Mouse (Mus musculus): ENCODE data around the gene Fgr. TPM values are rescaled to one million over a fixed set of nuclear protein-coding genes. Genes with fewer than 3 reads are reported as not detected.
A peak's percentile ranks its signal among the peaks of the same experiment; 100 is the strongest.

The Fgr gene
- total RNA-seq, 2 experiments from 2014 or later = 0.09 to 0.14 TPM

DNA sequence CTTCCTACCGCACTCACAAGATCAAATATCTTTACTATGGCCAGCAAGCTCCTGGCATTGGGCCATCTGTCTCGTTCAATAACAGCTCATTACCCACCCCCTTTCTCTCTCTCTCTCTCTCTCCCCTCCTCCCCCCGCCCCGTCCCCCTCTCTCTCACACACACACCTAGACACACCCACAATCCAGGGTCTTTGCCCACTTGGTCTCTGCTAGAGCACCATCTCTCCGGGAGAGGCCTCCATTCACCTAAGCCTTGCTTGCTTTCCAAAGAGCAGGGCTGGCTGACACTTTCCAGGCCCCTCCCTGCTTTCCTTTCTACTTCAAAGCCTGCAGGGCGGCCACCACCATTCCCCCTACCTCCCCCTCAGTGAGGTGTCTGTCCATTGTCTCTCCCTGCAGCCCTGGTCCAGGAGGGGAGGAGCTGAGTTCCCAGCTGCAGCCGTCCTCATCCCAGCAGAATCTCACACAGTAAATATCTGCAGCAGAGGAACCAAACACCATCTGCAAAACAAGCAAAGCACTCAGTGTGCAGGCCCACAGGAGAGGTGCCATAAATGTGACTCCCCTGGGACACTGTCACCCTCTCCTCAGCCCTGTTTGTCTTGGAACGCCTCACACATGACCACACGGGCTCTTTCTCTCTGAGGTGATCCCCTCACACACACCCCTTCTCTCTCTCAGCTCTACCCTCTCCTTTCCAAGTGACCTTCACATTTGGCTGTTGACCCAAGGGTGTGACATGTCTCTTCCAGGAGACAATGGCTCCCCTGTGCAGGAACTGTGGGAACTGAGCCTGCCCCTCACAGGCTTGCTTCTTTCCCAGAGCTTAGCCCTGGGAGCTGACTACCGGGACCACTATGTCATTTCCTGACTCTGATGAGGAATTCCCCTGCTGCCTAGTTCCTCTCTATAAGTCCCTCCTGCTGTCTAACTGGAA, 14.9 kb upstream of the Fgr start:
- peak; percentile 38 for DNase-seq (ENCODE audit: low spot score)

DNA sequence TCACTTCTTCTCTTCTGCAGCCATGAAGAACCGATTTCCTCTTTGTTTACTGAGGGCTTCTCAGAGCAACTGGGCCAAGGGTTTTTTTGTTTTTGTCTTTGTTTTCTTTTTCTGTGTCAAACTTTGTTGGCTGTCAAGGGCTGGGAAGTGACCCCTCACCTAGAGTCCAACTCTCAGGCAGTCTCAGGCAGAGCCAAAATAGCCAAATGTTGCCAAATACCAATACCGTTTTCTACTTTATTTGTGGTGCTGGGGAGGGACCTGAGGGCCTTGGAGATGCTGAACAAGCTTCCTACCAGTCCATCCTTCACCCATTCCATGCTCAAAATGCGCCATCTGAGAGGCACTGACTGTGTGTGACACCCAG, 14.2 kb upstream of the Fgr start:
- DNase-seq (ENCODE audit: low spot score) = no peak

DNA sequence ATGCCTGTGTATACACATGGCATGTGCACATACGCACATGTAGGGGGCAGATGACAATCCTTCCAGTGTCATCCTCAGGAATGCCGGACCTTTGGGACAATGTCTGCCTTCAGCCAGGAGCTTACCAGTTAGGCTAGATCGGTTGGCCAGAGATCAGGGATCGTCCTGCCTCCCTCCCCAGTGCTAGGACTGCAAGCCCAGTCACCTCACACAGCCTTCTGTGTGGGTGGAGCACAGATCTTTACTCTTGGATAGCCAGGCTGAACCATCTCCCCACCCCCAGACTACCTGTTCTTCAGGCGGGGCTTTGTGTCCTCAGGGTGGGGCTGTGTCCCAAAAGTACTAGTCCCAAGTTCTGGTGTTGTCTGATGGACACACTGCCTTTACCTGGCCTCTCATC, 13.6 kb upstream of the Fgr start:
- DNase-seq (ENCODE audit: low spot score) = no peak

DNA sequence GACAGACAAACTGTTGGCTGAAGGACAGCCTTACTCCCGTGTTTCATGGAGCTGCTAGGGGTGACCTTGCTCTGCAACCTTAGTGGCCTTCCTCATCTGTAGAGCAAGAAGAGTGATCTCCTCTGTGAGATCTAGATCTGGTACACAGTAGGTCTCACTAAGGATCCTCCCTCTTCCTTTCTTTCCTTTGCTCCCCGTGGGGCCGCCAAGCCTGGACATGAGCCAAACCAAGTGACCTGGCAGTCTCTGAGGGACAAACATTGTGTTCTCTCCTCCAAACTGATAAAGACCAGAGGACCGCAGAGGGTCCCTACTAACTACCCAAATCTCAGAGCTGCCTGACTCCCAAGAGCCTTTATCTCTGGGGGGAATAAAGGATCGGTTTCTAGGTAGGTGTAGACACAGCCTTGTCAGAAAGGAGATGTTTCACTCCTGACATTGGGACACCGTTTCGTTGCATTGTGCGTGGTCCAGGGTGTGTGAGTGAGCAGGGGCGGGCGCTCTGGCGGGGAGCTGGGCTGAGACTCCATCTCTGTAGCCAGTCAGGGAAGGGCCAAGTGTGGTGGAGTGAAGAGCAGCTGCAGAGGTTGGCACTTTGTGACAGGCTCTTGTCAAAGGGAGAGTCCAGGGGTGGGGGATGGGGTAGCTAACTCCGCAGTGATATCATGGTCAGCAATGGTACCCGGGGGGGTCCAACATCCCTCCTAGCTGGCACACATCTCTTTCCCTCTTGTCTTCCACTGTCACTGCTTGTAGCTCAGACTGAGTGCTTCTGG, 12.8 kb upstream of the Fgr start:
- peak; percentile 27 for DNase-seq (ENCODE audit: low spot score)

DNA sequence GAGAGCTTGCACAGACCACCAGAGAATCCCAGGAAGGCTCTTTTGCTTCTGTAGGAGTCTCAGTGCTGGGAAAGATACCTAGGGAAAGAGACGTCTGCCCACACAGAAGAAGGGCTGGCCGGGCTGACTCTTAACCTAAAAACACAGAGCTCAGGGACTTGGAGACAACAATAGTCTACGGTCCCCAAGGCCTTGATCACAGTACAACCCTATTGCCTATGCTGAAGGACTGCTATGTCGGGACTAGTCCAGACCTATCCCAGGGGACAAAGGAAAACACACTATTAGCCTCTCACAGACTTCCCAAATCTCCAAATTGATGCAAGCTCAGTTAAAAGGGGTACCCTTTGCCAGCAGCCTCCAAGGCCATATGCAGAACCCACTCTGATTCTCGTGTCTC, 12.0 kb upstream of the Fgr start:
- DNase-seq (ENCODE audit: low spot score) = no peak

DNA sequence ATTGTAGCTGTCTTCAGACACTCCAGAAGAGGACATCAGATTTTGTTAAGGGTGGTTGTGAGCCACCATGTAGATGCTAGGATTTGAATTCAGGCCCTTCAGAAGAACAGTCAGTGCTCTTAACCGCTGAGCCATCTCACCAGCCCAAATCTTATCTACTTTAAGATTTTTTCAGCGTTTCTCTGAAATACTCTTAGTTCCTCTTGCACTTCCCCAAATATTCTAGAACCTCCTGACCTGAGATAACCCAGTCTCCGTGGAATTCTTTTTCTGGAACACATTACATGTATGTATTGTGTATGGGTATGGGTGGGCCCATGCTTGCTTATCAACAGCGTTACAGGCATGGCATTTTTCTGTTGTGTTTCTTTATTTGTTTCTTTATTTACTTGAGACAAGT, 11.3 kb upstream of the Fgr start:
- no peak for DNase-seq (ENCODE audit: low spot score)

DNA sequence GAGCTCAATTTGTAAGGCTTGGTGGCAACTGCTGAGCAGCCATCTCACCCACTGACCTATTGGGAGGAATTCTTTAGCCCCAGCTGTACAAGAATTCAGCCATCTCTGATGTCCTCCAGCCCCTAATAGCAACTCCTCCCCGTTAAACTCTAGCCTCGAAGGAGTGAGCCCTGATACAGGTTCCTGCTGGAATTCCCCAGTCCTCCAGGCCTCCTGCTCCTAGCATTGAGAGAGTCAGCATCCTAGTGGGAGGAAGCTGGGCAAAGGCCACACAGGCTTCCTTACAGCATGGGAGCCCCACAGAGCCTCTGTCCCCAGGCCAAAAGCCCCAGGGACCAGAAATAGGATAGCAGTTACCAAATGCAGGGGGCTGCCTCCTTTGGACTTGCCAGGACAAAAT, 10.5 kb upstream of the Fgr start:
- DNase-seq (ENCODE audit: low spot score) = no peak

DNA sequence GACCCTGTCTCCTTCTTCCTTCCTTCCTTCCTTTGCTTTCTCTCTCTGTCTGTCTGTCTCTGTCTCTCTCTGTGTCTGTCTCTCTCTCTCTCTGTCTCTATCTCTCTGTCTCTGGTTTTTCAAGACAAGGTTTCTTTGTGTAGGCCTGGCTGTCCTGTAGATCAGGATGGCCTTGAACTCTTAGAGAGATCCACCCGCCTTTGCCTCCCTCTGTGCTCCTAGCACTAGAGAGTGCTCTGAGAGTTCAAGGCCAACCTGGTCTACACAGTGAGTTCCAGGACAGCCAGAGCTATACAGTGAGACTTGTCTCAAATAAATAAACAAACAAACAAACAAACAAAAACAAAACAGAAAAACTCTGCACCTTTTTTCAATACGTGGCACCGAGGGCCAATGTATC, 9.8 kb upstream of the Fgr start:
- DNase-seq (ENCODE audit: low spot score) = no peak

DNA sequence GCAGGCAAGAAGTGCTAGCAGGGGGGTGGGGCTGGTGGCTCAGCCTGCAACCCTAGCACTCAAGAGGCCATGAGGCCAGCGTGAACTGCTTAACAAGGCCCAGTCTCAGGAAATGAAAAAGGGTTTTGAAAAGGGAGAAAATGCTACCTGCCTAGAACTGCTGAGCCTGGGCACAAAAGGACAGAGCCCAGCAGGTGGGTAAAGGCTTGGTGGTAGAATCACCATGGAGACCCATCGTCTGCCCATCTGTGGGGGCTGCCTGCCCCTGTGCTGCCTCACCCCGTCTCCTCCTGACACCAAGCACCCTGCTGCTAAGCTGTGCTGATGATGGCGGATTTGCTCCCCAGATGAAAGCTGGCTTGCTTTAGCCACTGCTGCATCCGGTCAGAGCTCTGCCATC, 9.4 kb upstream of the Fgr start:
- DNase-seq (ENCODE audit: low spot score) = no peak

DNA sequence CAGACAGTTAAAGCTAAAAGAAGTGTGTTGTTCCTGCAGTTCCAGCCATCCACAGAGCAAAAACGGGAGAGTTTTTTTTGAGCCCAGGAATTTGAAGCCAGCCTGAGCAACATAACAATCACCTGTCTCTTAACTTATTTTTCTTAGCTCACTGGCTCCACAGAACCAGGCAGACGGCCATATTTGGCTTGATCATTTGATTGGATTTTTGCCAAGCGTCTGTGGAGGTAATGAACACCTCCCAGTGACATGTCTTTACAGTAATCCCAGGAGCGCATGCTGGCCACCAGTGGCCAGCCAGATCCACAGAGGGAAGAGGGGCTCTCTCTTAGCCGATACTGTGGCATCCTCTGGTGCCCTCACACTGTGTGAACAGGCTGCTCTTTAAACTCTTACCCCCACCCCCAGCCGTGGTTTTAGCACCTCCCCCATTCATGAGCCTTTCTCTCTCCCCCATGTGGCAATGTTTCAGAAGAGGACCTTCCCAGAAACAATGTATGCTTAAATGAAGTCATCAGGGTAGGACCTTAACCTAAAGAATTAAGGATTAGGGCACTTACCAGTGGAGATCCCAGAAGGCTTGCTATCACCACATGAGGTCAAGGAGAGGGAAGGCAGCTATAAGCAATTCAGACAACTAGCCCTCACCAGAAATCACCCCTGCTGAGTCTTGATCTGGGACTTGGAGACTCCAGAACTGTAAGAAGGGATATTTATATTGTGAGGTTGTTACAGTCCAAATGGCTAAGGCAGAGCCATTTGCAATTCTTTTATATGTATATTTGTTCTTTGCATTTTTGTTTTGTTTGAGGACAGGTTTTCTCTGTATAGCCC, 5.6 kb upstream of the Fgr start:
- no peak for DNase-seq (ENCODE audit: low spot score)

DNA sequence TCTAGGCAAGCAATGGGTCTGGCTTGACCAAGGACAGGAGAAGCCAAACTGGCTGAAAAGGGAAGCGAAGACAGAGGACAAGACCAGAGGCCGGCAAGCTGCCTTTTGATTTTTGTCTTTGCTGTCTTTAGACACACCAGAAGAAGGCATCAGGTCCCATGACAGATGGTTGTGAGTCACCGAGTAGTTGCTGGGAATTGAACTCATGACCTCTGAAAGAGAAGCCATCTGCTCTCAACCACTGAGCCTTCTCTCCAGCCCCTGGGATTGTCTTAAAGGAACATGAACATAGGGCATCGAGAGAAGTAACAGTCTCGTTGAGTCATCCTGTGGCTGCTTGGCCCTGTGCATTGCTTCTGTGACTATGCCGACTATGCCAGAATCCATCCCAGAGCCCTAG, 2.3 kb upstream of the Fgr start:
- no peak for DNase-seq (ENCODE audit: low spot score)

DNA sequence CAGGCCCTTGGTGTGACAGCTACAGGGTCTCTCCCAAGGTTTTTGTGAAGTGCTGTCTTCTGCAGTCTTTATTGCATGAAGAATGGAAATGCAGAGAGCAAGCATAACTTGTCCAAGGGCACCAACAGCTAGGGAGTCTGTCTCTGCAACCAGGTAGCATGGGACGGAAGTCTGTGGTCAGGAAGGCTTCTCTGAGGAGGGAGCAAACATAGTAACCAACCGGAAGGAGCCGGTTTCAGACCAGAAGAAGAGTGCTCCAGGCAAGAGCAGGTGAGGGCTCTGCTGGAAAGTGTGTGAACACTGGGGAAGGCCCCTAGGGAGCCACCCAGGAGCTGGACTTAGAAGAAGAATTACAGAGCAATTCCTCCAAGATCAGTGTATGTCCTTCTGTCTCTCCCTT, 1.8 kb upstream of the Fgr start:
- DNase-seq (ENCODE audit: low spot score) = no peak

DNA sequence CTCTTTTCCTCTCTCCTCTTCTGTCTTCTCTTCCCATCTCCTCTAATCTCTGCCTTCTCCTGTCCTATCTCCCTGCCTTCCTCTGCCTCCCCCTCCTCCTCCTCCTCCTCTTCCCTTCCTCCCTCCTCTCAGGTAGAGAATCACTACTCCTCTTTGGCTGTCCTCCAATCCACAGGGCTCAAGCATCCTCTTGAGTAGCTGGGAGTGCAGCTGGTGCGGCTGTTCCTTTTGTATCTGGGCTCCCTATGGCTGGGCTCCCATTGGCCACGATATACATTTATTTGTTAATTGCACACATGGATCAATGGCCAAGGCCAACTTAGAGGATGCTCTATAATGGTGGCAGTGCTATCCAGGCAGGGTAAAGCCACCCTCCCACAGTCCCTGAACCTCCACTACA, 1.3 kb upstream of the Fgr start:
- no peak for DNase-seq (ENCODE audit: low spot score)

DNA sequence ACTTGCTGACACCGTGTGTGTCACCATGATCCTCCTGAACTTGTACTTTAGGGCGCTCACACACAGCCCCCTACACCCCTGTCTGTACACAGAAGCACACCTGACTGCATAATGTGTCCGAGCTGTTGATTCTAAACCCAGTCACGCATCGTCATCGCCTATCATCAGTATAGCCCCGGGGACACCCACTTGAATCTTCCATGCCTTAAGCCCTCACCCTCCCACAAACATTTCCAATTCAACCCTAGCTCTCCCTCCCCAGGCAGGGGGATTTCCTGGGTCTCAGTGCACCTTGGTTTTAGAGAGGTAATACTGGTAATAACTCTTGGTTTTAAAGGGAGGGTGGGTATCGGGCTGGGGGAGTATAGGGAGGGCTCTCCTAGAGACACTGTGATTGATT, 709 bp upstream of the Fgr start:
- no peak for DNase-seq (ENCODE audit: low spot score)

DNA sequence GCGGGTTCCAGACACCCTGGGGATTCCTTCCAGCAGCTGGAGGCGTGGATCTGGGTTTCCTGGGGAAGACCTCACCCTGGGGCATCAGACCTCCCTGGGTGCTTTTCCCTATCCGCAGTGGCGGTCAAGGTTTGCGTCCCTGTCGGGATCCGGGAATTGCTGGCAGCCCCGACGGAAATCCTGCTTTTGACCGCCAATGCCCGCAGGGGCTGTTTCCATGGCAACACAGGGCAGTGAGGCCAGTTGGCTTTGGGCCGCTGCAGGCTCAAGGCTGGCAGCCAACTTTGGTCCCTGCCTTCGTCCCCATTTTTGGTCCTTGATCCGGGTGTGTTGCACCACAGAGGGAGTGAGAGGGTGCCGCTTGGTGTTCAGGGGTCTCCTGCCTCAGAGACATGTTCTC, 1.0 kb downstream of the Fgr start:
- DNase-seq (ENCODE audit: low spot score) = peak; percentile 38

DNA sequence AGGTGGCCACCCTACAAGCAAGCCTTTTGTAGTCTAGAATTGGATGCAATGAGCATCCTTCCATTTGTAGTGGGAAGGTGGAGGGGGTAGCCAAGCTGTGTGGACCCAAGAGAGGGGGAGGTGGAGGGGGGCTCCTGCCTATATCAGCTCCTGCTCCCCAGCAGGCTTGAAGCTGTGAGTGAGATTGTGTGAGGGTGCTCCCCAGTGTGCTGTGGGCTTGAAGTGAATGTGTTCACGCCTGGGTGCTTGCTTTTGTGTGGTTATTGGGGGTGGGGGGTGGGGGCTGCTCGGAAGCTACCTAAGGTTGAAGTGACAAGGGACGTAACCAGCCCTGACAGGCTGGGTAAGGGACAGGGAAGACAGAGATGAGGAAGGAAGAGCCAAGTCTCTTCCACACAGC, 1.9 kb downstream of the Fgr start:
- DNase-seq (ENCODE audit: low spot score) = no peak

DNA sequence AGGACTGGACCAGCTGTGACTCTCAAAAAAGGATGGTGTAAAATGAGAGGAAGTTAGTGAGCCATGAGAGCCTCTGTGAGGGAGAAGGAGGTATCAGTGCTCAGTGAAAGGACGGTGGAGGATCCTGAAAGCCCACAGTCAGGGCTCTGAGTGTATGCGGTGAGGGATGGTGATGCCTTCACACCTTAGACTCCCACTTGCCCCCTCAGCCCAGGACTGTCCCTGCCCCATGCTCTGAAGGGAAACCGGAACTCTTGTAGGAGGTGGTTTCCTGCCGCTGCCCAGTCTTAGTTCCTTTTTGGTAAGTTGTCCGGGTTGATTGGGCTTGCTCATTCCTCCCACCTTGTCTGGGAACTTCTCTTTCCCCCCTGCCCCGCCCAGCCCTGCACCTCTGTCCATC, 2.8 kb downstream of the Fgr start:
- no peak for DNase-seq (ENCODE audit: low spot score)

DNA sequence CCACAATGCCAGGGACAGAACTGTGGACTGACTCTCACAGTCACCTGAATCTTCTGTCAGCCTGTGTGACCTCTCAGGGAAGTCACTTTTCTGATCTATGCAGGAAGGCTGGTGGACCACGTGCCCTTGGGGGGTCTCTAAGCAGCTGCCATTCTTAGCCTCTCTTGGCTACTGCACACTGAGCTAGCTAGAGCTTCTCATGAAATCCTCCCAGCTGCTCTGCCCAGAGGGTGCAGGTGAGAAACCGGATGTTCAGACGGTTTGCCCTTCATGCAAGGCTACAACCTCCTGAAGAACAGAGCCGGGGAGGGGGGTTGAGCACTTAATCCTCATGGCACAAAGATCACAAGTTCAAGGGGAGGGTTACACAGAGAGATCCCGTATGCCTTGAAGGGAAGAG, 3.7 kb downstream of the Fgr start:
- no peak for DNase-seq (ENCODE audit: low spot score)

DNA sequence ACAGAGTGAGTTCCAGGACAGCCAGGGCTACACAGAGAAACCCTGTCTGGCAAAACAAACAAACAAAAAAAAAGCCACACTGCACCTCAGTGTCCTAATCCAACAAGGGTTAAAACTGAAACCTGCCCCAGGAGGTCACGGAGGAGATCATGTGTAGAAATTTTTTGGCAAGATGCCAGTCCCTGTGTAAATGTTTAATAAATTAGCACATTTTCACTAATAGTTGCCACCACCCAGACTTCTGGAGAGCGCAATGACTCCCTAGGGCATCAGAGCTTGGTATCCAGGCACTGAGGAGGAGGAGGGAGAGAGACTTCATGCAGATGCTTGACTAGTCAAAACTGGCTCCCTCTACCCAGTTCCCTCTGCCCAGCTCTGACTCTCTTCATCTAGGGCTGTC, 5.3 kb downstream of the Fgr start:
- DNase-seq (ENCODE audit: low spot score) = no peak

DNA sequence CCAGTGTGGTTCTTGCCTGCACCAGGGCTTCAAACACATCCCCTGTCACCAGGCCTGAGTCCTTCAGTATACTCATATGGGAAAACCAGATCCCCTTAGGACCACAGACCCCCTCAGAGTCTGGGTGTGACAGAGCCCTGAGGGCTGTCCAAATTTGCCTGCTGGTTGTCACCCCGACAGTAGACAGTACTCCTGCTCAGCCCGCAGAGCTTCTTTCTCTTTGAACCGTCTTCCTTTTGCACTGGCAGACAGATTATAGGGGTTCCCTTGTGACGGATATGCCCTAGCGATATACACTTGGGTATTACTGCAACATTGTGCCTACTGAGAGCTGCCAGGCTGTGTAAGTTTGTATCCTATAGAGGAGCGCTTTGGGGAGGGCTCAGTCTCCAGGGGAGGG, 7.7 kb downstream of the Fgr start:
- no peak for DNase-seq (ENCODE audit: low spot score)

DNA sequence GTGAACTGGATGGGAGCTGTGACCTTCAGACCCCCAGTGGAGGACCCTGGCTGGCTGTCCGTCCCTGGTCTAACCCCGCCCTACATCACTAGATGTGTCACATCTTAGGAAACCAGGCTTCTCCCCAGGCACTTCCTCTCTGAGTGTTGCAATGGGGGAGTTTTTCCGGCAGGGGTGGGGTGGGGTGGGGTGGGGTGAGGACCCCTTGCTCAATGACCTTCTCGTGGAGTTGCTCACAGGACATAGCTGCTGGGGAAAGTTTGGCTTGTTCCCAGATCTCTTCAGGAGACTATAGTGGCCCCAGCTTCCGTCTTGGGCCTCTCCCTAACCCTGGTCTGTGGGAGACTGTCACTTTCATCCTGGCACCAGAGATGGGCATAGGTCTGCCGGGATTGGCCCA, 9.1 kb downstream of the Fgr start:
- DNase-seq (ENCODE audit: low spot score) = no peak
